Mouse (Mus musculus) lung, adult 2 months (tissue): Measurements from ENCODE around the gene Ppp2r5e. TPM values are rescaled to one million over a fixed set of nuclear protein-coding genes. Genes with fewer than 3 reads are reported as not detected.

Experiments
- DNase-seq: peaks from one replicate; pipeline ENCODE4 v3.0.0; 2022
- H3K4me1 ChIP-seq: fragments of 200-500 bp; 2 replicates; pipeline ENCODE4 v1.6.1; 2011; ENCODE audit warnings: low read length; ENCODE audit not compliant: control insufficient read depth, insufficient read depth
- H3K4me3 ChIP-seq: fragments of 200-500 bp; replicated peaks from 2 replicates; pipeline ENCODE3; 2011; ENCODE audit warnings: low read depth, mild to moderate bottlenecking, control low read depth, low read length; ENCODE audit errors: extremely low read depth
- CTCF ChIP-seq: fragments of 200-500 bp; IDR thresholded peaks from 2 replicates; pipeline ENCODE4 v1.5.1; 2011; ENCODE audit warnings: mild to moderate bottlenecking, low read length, control low read depth; ENCODE audit not compliant: insufficient read depth
- POLR2A ChIP-seq: fragments of 200-500 bp; IDR thresholded peaks from 2 replicates; pipeline ENCODE4 v1.6.1; 2011; ENCODE audit warnings: low read depth, mild to moderate bottlenecking, control low read depth, low read length, borderline replicate concordance; ENCODE audit errors: extremely low read depth
- WGBS: fragments of 180-500 bp; shearing (Covaris S2); methylation state at CpG from one replicate; pipeline ENCODE4 v1.1.7; 2018; 5-methylcytosine and 5-hydroxymethylcytosine counted together
- polyA plus RNA-seq: library from polyadenylated mRNA; depleted of rRNA; stranded (reverse); fragments of >200 nt; gene quantifications from 2 replicates; pipeline ENCODE4 v1.2.3, GENCODE M21; 2012

Ppp2r5e gene
- polyA plus RNA-seq, 1 experiment: 13.8 TPM

GRCm38 (mm10) chr12:75544666-75545065 lies 51.4 kb downstream of the Ppp2r5e start:
- TF ChIP-seq CTCF: no peak
- no peak for TF ChIP-seq POLR2A
- Histone ChIP-seq H3K4me3 (no peak overlapping the region), H3K4me1 (peaks cover 17% of the 10 kb centered on the region)
- WGBS: 67% methylated on average over 2 of the region's 2 CpGs
- no peak for DNase-seq

- DNase-seq: no peak
- Histone ChIP-seq H3K4me1 (peaks cover 17% of the 10 kb centered on the region), H3K4me3 (no peak overlapping the region)
- no peak for TF ChIP-seq POLR2A
- TF ChIP-seq CTCF: no peak
- WGBS: 64% methylated on average over 2 of the region's 2 CpGs
Observed at GRCm38 (mm10) chr12:75544259-75544658, 51.8 kb downstream of the Ppp2r5e start.

- H3K4me3 ChIP-seq: no peak overlapping the region
- TF ChIP-seq CTCF: no peak
- TF ChIP-seq POLR2A: no peak
- peaks cover 17% of the 10 kb centered on the region for H3K4me1 ChIP-seq
- DNase-seq: no peak
- 71% methylated on average over 3 of the region's 3 CpGs for WGBS
Observed at GRCm38 (mm10) chr12:75543346-75543745, 52.7 kb downstream of the Ppp2r5e start.

GRCm38 (mm10) chr12:75540621-75541171 lies 55.3 kb downstream of the Ppp2r5e start:
- Histone ChIP-seq H3K4me1 (peaks cover 19% of the 10 kb centered on the region), H3K4me3 (no peak overlapping the region)
- DNase-seq: no peak
- TF ChIP-seq POLR2A: no peak
- no peak for TF ChIP-seq CTCF
- WGBS: 71% methylated on average over 5 of the region's 5 CpGs

- DNase-seq: no peak
- TF ChIP-seq CTCF: no peak
- no peak for TF ChIP-seq POLR2A
- Histone ChIP-seq H3K4me1 (peaks cover 17% of the 10 kb centered on the region), H3K4me3 (no peak overlapping the region)
- WGBS: 62% methylated on average over 3 of the region's 3 CpGs
Observed at GRCm38 (mm10) chr12:75539228-75539627, 56.8 kb downstream of the Ppp2r5e start.

GRCm38 (mm10) chr12:75537673-75538423 lies 58.2 kb downstream of the Ppp2r5e start:
- H3K4me1 ChIP-seq: peaks cover 17% of the 10 kb centered on the region
- DNase-seq: no peak
- no peak overlapping the region for H3K4me3 ChIP-seq
- TF ChIP-seq POLR2A (no peak), CTCF (no peak)
- 68% methylated on average over 6 of the region's 6 CpGs for WGBS

- Histone ChIP-seq H3K4me3 (no peak overlapping the region), H3K4me1 (peaks cover 17% of the 10 kb centered on the region)
- 40% methylated on average over 7 of the region's 7 CpGs for WGBS
- TF ChIP-seq CTCF (no peak), POLR2A (no peak)
- DNase-seq: no peak
Observed at GRCm38 (mm10) chr12:75537019-75537672, 58.9 kb downstream of the Ppp2r5e start.

GRCm38 (mm10) chr12:75536566-75536965 lies 59.5 kb downstream of the Ppp2r5e start:
- TF ChIP-seq CTCF (no peak), POLR2A (no peak)
- WGBS: 66% methylated on average over 7 of the region's 7 CpGs
- H3K4me1 ChIP-seq: peaks cover 20% of the 10 kb centered on the region
- DNase-seq: no peak
- no peak overlapping the region for H3K4me3 ChIP-seq

- H3K4me3 ChIP-seq: no peak overlapping the region
- DNase-seq: no peak
- H3K4me1 ChIP-seq: peaks cover 32% of the 10 kb centered on the region
- no peak for TF ChIP-seq CTCF
- TF ChIP-seq POLR2A: no peak
Observed at GRCm38 (mm10) chr12:75533145-75533544, 62.9 kb downstream of the Ppp2r5e start.
